Mouse (Mus musculus) gastrocnemius, postnatal 10 days (tissue): Measurements from ENCODE around the gene Scg5. TPM values are rescaled to one million over a fixed set of nuclear protein-coding genes. Genes with fewer than 3 reads are reported as not detected.
A peak's percentile ranks its signal among the peaks of the same experiment; 100 is the strongest.

Experiments
- DNase-seq: peaks from one replicate; pipeline ENCODE4 v3.0.0; 2021; ENCODE audit warnings: mixed read lengths
- long read RNA-seq, 2 experiments: library from polyadenylated mRNA; stranded (forward); transcript quantifications; one replicate each; pipeline ENCODE4 v2.0.0; 2021
- total RNA-seq, 2 experiments: library from RNA; stranded (reverse); gene quantifications; 2 replicates each; pipeline ENCODE4 v1.2.3; 2021

The Scg5 gene
- total RNA-seq, result under 1 TPM; 0.45 to 0.95 TPM
- long read RNA-seq, experiment 1, result 0 reads
- long read RNA-seq, experiment 2, result 0 reads

DNA sequence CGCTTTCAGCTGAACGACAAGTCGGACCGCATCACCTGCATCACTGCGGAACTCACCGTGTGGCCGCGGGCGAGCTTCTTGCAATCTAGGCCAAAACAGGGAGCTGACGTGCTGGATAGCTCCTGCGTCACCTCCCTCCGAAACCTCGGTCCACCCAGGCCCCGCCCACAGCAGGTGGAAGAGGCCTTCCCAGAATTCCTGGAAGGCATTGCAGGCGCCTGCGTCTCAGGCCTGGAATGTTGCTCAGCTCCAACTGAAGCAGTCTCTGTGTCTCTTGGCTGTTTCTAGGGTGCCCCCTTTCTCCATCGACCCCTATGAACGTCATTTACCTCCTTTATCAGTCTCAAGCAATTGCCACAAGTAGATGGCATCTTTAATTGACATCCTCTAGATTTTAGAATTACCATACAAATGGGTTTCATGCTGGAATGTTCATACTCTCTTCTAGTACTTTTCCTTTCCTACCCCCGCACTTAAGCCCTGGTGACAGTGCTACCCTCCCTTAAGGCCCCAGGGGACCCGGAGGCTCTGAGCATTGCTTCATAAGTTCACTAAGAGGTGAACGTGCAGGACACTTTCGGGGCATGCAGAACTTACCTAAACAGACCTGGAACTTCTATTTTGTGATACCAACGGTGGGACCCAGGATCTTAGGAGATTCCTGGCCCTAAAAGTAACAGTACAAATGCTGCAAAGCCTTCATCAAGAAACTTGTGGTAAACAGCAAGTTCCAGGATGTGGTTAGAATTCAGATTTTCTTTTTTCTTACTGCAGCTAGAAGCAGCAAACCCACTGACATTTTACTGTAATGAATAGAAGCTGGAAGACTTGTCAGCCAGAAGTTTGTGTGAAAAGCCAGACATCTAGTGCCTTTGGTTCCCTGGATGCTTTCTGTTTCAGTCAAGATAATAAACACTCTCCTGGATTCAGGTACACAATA, at the start of gene Scg5:
TSS of gene Scg5 (minus strand) at position 179 of the 940 bp plus-strand sequence.
- DNase-seq, result peak; percentile 52

- DNase-seq, result no peak
These were observed 41.2 kb upstream of the Scg5 start for GRCm38 (mm10) chr2:113870115-113870514.

- DNase-seq, result no peak
These were observed 39.5 kb upstream of the Scg5 start for GRCm38 (mm10) chr2:113868404-113868803.

GRCm38 (mm10) chr2:113866155-113866554, 37.2 kb upstream of the Scg5 start:
- DNase-seq, result no peak

DNA sequence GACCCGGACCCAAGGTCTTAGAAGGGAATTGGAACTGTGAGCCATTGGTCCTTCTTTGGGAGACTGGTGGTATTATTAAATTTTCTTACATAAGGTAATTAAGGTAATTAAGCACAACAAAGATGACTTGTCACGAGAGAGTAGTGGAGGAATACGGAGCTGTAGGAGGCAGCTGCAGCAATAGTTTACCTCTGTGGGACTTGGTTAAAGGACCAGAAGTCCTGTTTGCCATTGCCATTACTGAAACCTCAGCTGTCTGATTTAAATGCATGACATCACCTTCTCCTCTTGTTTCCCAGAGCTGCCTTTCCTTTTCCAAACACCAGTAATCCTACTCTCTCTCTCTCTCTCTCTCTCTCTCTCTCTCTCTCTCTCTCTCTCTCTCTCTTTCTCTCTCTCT, 20.2 kb upstream of the Scg5 start:
- no peak for DNase-seq

DNA sequence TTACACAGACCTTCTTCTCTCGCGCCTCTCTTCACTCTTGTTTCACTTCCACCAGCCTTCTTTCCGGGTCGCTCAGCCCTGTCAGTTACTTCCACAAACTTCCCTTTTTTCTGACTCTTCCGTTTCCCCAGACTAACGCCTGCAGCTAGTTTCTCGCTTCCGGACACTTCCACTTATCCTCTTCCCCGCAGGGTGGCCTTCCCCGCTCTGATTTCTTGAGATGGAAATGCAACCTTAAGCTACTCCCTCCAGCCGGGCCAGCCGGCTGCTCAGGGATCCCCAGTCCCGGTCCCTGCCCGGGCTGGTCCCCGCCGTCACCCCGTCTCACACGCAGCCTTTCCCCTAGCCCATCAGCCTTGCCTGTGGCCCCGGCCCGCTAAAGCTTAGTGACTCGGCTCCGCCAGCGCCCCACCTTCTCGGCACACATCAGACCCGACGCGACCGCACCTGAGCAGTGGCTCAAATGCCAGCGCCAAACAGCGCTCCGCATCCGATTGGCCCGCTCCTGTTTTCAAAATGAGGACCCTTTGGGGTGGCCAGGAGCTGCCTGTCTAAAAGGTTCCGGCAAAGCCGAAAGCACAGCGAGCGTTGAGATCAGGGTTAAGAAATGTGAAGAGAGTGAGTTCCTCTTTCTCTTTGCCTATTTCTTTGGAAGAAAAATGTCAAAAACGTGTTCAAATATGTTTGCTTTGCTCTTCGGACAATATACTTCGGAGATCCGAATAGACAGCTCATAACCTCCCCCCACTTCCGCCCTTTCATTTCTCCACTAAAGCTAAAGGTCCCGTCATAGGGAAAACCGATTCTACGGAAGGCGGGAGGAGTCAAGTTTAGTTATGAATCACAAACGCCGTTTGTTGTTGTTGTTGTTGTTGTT, 19.6 kb upstream of the Scg5 start, which contains the start of gene Arhgap11a:
TSS of gene Arhgap11a (minus strand) at position 417 of the 877 bp plus-strand sequence.
- DNase-seq, result peak; percentile 85

DNA sequence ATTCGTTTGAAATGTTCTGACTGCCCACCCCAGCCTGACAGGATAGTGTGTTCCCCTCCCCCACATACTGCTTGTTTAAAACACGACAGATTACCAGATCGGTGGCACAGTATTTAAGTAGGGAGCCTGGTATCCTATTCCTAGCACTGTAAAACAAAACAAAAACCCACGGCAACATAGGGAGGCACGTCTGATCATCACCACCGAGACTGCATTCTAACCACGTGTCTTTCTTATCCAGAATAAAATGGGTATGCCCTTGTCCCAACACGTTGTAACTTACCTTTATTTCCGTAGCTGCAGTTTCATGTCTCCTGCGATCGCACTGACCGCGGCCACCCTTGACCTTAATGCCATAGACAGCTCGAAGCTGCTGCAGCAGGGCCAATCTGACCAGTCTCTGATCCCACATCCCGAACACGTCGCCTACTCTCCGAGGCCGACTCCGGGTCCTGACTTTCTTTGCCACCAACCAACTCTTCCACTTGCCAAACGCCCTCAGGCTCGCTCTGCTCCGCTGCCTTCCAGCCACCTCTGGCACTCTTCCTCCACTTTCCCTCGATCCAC, 18.8 kb upstream of the Scg5 start:
- DNase-seq, result no peak

- no peak for DNase-seq
These were observed 16.2 kb upstream of the Scg5 start for GRCm38 (mm10) chr2:113845081-113845480.

GRCm38 (mm10) chr2:113841656-113842437, 12.9 kb upstream of the Scg5 start:
- DNase-seq, result no peak

DNA sequence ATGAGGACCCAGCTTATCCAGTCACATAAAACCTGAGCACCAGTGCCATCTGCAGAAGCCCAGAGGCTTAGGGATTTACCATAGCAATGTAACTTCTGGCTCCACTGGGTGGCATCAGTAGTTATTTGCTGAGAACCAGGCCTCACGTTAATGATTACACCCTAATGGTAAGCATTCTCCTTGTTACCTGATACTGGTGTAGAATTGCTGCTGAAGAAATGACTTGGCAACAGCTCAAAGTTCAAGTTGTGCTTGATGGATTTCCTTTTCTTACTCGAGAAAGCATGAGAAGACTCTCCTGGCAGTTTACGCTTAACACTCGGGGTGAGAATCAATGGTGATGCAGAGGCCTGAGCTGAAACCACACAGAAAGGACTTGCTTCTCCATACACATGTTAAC, 10.6 kb upstream of the Scg5 start:
- DNase-seq, result no peak

- DNase-seq, result no peak
These were observed 6.3 kb upstream of the Scg5 start for GRCm38 (mm10) chr2:113835219-113835618.

GRCm38 (mm10) chr2:113828086-113828942, 607 bp downstream of the Scg5 start:
- DNase-seq, result no peak

- DNase-seq, result no peak
These were observed 5.0 kb downstream of the Scg5 start for GRCm38 (mm10) chr2:113823909-113824308.

- no peak for DNase-seq
These were observed 6.6 kb downstream of the Scg5 start for GRCm38 (mm10) chr2:113822367-113822766.

- no peak for DNase-seq
These were observed 7.7 kb downstream of the Scg5 start for GRCm38 (mm10) chr2:113821176-113821734.

DNA sequence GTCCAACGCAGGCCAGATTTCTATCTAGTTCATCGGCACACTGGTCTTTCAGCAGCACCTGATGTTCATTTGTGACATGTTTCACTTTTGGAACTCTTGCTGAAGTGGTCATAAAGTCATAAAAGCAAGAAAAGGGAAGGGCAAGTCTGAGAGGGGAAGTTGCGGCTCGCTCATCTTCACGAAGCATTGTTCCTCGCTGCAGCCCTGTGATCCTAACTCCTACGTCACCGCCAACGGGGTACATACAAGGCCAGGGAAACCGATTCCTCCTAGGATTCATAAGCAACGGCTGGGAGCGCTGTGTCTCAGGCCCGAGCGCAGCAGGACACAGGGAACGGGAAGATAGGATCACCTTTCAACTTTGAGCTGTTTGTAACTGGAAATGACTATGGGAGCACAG, 8.8 kb downstream of the Scg5 start:
- no peak for DNase-seq

GRCm38 (mm10) chr2:113817681-113818606, 11.0 kb downstream of the Scg5 start:
- no peak for DNase-seq

DNA sequence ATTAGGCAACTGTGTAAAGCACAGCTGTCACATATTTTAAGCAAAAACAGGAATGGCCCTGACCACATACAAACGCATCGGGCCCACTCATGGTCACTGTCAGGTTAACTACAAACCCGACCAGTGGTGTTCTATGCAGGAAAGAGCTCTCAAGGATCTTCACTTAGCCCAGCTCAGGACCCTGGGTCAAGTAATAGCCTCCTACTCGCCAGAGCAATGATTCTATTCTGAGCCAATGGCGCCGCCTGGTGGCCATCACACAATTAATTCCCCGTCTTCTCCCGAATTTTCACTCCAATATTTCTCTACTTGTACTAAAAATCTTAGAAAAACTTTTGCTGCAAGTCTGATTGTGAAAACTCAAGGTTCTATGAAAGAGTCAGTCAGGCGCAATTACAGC, 21.3 kb downstream of the Scg5 start:
- DNase-seq, result peak; percentile 81
